Mouse (Mus musculus) embryonic fibroblast, embryonic 13.5 days (primary cell): Measurements from ENCODE around the gene Mrpl22.

Experiments
- CTCF ChIP-seq: IDR thresholded peaks from 2 replicates; pipeline ENCODE4 v1.5.1; 2011; ENCODE audit warnings: mild to moderate bottlenecking, control low read depth, low read length, moderate library complexity, borderline replicate concordance; ENCODE audit not compliant: insufficient read depth
- POLR2A ChIP-seq: IDR thresholded peaks from 2 replicates; pipeline ENCODE4 v1.6.1; 2011; ENCODE audit warnings: low read depth, mild to moderate bottlenecking, control low read depth, low read length, moderate library complexity

DNA sequence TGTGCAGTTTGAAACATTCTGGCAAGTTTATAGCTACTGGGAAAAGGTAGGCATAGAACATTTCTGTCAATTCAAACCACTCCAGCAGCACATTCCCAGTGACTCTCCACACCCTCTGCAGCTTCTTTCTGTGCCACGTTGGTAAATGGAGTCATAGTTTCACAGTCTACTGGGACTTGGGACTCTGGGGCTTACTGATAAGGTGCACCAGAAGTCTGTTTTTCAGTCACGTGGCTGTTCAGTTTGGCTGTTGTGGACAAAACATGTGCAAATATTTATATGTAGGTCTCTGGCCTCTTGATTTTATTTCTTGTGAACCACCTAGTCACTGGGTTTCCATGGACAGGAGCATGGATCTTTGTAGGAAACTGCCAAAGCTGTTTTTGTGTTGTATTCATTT is 43.9 kb upstream of the Mrpl22 start:
- TF ChIP-seq CTCF (no peak), POLR2A (no peak)
